Mouse (Mus musculus) limb, embryonic 14.5 days (tissue): ENCODE results near the gene Sgms2. TPM values are rescaled to one million over a fixed set of nuclear protein-coding genes. Genes with fewer than 3 reads are reported as not detected.

Experiments
- ATAC-seq: fragments of 200-750 bp; cut with Nextera tagmentation; 2 replicates; pipeline ENCODE4 v1.8.0; 2017; ENCODE audit warnings: low read depth, moderate number of reproducible peaks, moderate TSS enrichment; ENCODE audit not compliant: low FRiP score
- DNase-seq: peaks from one replicate; pipeline ENCODE4 v3.0.0-alpha.2; 2015; ENCODE audit warnings: low spot score
- H3K27ac ChIP-seq: fragments of 300-500 bp; sonication (generic); replicated peaks from 2 replicates; pipeline ENCODE4 v1.5.1; 2014; ENCODE audit warnings: low read depth, mild to moderate bottlenecking, low read length, moderate library complexity, mixed read lengths
- H3K27me3 ChIP-seq: fragments of 300-500 bp; sonication (generic); 2 replicates; pipeline ENCODE4 v1.6.1; 2014; ENCODE audit warnings: low read length, mixed read lengths; ENCODE audit not compliant: control insufficient read depth, insufficient read depth
- H3K36me3 ChIP-seq: fragments of 300-500 bp; sonication (generic); 2 replicates; pipeline ENCODE4 v1.6.1; 2014; ENCODE audit warnings: mild to moderate bottlenecking, low read length, moderate library complexity, mixed read lengths; ENCODE audit not compliant: control insufficient read depth, insufficient read depth
- H3K4me1 ChIP-seq: fragments of 300-500 bp; sonication (generic); 2 replicates; pipeline ENCODE4 v1.6.1; 2014; ENCODE audit warnings: antibody characterized with exemption, low read length, mixed read lengths; ENCODE audit not compliant: control insufficient read depth, insufficient read depth
- H3K4me2 ChIP-seq: fragments of 300-500 bp; sonication (generic); replicated peaks from 2 replicates; pipeline ENCODE4 v1.6.1; 2014; ENCODE audit warnings: low read depth, mild to moderate bottlenecking, low read length, moderate library complexity; ENCODE audit not compliant: severe bottlenecking
- H3K4me3 ChIP-seq: fragments of 300-500 bp; sonication (generic); replicated peaks from 2 replicates; pipeline ENCODE4 v1.5.1; 2014; ENCODE audit warnings: low read length
- H3K9ac ChIP-seq: fragments of 300-500 bp; sonication (generic); 2 replicates; pipeline ENCODE4 v1.6.1; 2014; ENCODE audit warnings: mild to moderate bottlenecking, low read depth, low read length, moderate library complexity; ENCODE audit not compliant: severe bottlenecking
- H3K9me3 ChIP-seq: fragments of 300-500 bp; sonication (generic); 2 replicates; pipeline ENCODE4 v1.6.1; 2016; ENCODE audit warnings: low read length; ENCODE audit not compliant: control insufficient read depth
- POLR2A ChIP-seq: fragments of 200-500 bp; IDR thresholded peaks from 2 replicates; pipeline ENCODE4 v1.8.0; 2012; ENCODE audit warnings: inconsistent platforms, mild to moderate bottlenecking, moderate library complexity, borderline replicate concordance; ENCODE audit not compliant: insufficient read depth, insufficient read length; ENCODE audit errors: extremely low read depth
- WGBS: fragments of 180-500 bp; shearing (Covaris S2); extraction: QIAGEN DNeasy Blood & Tissue Kit; methylation state at CpG from one replicate; pipeline ENCODE4 v1.1.7; 2014; 5-methylcytosine and 5-hydroxymethylcytosine counted together
- polyA plus RNA-seq, 2 experiments: library from polyadenylated mRNA; depleted of rRNA in 1 of 2; stranded (reverse) in 1 of 2; unstranded in 1 of 2; fragments of >200 nt; fragmentation: Nextera tagmentation in 1 of 2; extraction: Ambion mirVana in 1 of 2; gene quantifications; 2 replicates each; pipeline versions ENCODE4 v1.2.1 to v1.2.3; 2012 to 2014

Sgms2 gene
- polyA plus RNA-seq, 2 experiments = 16.6 to 19.5 TPM

- H3K9ac ChIP-seq = no peak overlapping the region
- H3K36me3 ChIP-seq = no peaks in the 10 kb centered on the region
- peaks cover 7% of the 10 kb centered on the region for H3K9me3 ChIP-seq
- 85% methylated on average over 9 of the region's 9 CpGs for WGBS
- ATAC-seq (no peak), DNase-seq (no peak)
- H3K27me3 ChIP-seq = no peaks in the 10 kb centered on the region
- no peak overlapping the region for H3K4me3 ChIP-seq
- no peak overlapping the region for H3K4me2 ChIP-seq
- no peak overlapping the region for H3K27ac ChIP-seq
- 0 out of 2 replicates have a peak, but pooled peaks cover 7% of the 10 kb centered on the region for H3K4me1 ChIP-seq
- no peak for TF ChIP-seq POLR2A
Measured at GRCm38 (mm10) chr3:131312340-131312739, 178.9 kb downstream of the Sgms2 start.

- no peak overlapping the region for H3K4me2 ChIP-seq
- no peak overlapping the region for H3K4me3 ChIP-seq
- DNase-seq (no peak), ATAC-seq (no peak)
- peaks cover 10% of the 10 kb centered on the region for H3K9me3 ChIP-seq
- no peak overlapping the region for H3K27ac ChIP-seq
- TF ChIP-seq POLR2A = no peak
- H3K9ac ChIP-seq = no peak overlapping the region
- H3K4me1 ChIP-seq = 0 out of 2 replicates have a peak, but pooled peaks cover 2% of the 10 kb centered on the region
- H3K36me3 ChIP-seq = no peaks in the 10 kb centered on the region
- WGBS = 91% methylated on average over 4 of the region's 4 CpGs
- H3K27me3 ChIP-seq = no peaks in the 10 kb centered on the region
Measured at GRCm38 (mm10) chr3:131310572-131310971, 180.6 kb downstream of the Sgms2 start.

DNA sequence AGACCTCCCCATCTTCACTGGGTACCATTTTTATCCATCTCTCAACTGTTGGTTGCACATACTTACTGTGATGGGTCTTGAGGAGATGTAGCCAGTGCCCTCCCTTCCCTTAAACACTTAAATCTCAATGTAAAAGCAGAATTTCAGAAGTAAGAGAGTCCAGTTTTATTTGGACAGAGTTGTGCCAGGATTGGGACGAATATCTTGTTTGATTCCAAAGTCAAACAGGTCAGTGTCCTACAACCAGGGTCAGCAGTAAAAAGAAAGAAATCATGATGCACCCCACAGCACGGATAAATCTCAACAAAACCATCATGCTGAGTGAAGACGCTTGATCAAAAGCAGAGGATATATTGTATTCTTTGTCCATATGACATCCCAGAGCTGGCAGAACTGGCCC lies 183.4 kb downstream of the Sgms2 start:
- no peak for ATAC-seq
- H3K4me3 ChIP-seq = no peak overlapping the region
- no peak for DNase-seq
- no peaks in the 10 kb centered on the region for H3K27me3 ChIP-seq
- WGBS = 84% methylated on average over 3 of the region's 3 CpGs
- H3K9me3 ChIP-seq = peaks cover 10% of the 10 kb centered on the region
- TF ChIP-seq POLR2A = no peak
- peaks cover 3% of the 10 kb centered on the region; the same call in 1 of the 2 replicates for H3K4me1 ChIP-seq
- H3K4me2 ChIP-seq = no peak overlapping the region
- no peak overlapping the region for H3K9ac ChIP-seq
- H3K36me3 ChIP-seq = no peaks in the 10 kb centered on the region
- no peak overlapping the region for H3K27ac ChIP-seq

DNA sequence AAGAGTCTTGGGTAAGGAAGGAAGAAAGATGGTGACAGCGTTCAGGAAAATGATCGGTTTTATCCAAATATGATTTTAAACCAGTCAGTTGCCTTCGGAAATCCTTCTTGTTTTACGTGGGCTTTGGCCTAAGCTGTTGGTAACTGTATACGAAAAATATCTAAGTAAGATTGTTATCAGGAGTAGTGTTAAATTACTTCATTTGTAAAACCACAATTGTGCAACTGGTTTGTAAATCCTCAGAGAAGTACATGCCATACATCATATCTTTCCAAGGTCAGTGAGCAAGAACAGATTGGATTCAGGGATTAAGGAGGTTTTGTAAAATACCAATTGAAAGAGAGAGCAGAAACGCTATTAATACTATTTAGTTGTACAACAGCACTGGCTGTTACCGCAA lies 185.0 kb downstream of the Sgms2 start:
- Histone ChIP-seq H3K9me3 (peaks cover 10% of the 10 kb centered on the region), H3K27ac (no peak overlapping the region), H3K4me3 (no peak overlapping the region), H3K27me3 (no peaks in the 10 kb centered on the region), H3K4me2 (no peak overlapping the region), H3K9ac (no peak overlapping the region), H3K36me3 (no peaks in the 10 kb centered on the region), H3K4me1 (peaks cover 3% of the 10 kb centered on the region; the same call in 1 of the 2 replicates)
- no peak for TF ChIP-seq POLR2A
- ATAC-seq (no peak), DNase-seq (no peak)
- WGBS = 88% methylated on average over 7 of the region's 7 CpGs

- Histone ChIP-seq H3K4me2 (peak overlapping the region; percentile 95), H3K4me3 (peak overlapping the region; percentile 75), H3K27ac (no peak overlapping the region), H3K36me3 (no peaks in the 10 kb centered on the region), H3K9me3 (peaks cover 3% of the 10 kb centered on the region; the same call in 1 of the 2 replicates), H3K4me1 (peaks cover 3% of the 10 kb centered on the region; the same call in 1 of the 2 replicates), H3K9ac (no peak overlapping the region), H3K27me3 (no peaks in the 10 kb centered on the region)
- no peak for TF ChIP-seq POLR2A
- DNase-seq (no peak), ATAC-seq (no peak)
- 15% methylated on average over 5 of the region's 5 CpGs for WGBS
Measured at GRCm38 (mm10) chr3:131303320-131303714, 187.9 kb downstream of the Sgms2 start.
